Mouse (Mus musculus) hindbrain, embryonic 14.5 days (tissue): ENCODE measurements at regions not wholly inside any gene's neighbourhood (a gene's known extent, or its start where the extent isn't known, plus 50 kb on each side); places are given as distances from the start of the nearest gene placed in this dataset.

Source experiments
- ATAC-seq: fragments of 200-750 bp; cut with Nextera tagmentation; 2 replicates; pipeline ENCODE4 v1.8.0; 2017; ENCODE audit warnings: moderate number of reproducible peaks, mild to moderate bottlenecking, moderate TSS enrichment, moderate library complexity; ENCODE audit not compliant: low FRiP score
- DNase-seq: peaks from one replicate; pipeline ENCODE4 v3.0.0-alpha.2; 2015; ENCODE audit warnings: low spot score
- H3K27ac ChIP-seq: fragments of 300-500 bp; sonication (generic); 2 replicates; pipeline ENCODE4 v1.5.1; 2014; ENCODE audit warnings: mild to moderate bottlenecking, moderate library complexity
- H3K27me3 ChIP-seq: fragments of 300-500 bp; sonication (generic); 2 replicates; pipeline ENCODE4 v1.6.1; 2014; ENCODE audit warnings: mild to moderate bottlenecking, low read length, mixed read lengths; ENCODE audit not compliant: control insufficient read depth, insufficient read depth
- H3K36me3 ChIP-seq: fragments of 300-500 bp; sonication (generic); replicated peaks from 2 replicates; pipeline ENCODE4 v1.6.1; 2014; ENCODE audit not compliant: control insufficient read depth, insufficient read depth
- H3K4me1 ChIP-seq: fragments of 300-500 bp; sonication (generic); replicated peaks from 2 replicates; pipeline ENCODE4 v1.6.1; 2014; ENCODE audit warnings: antibody characterized with exemption, low read length, mixed read lengths; ENCODE audit not compliant: control insufficient read depth, insufficient read depth
- H3K4me2 ChIP-seq: fragments of 300-500 bp; sonication (generic); replicated peaks from 2 replicates; pipeline ENCODE4 v1.6.1; 2014; ENCODE audit warnings: mild to moderate bottlenecking, moderate library complexity
- H3K4me3 ChIP-seq: fragments of 300-500 bp; sonication (generic); replicated peaks from 2 replicates; pipeline ENCODE4 v1.5.1; 2014; ENCODE audit warnings: mild to moderate bottlenecking, low read length
- H3K9ac ChIP-seq: fragments of 300-500 bp; sonication (generic); 2 replicates; pipeline ENCODE4 v1.6.1; 2014
- H3K9me3 ChIP-seq: fragments of 300-500 bp; sonication (generic); 2 replicates; pipeline ENCODE4 v1.6.1; 2016; ENCODE audit warnings: low read length; ENCODE audit not compliant: control insufficient read depth
- WGBS: fragments of 180-500 bp; shearing (Covaris S2); extraction: QIAGEN DNeasy Blood & Tissue Kit; methylation state at CpG from one replicate; pipeline ENCODE4 v1.1.7; 2014; 5-methylcytosine and 5-hydroxymethylcytosine counted together

- Histone ChIP-seq H3K36me3 (no peaks in the 10 kb centered on the region), H3K4me3 (no peak overlapping the region), H3K27me3 (no peaks in the 10 kb centered on the region), H3K27ac (no peak overlapping the region), H3K9me3 (no peaks in the 10 kb centered on the region), H3K4me1 (no peaks in the 10 kb centered on the region), H3K4me2 (no peak overlapping the region), H3K9ac (no peak overlapping the region)
- ATAC-seq, result no peak
- 53% methylated on average over 4 of the region's 4 CpGs for WGBS
- DNase-seq, result no peak
Observed at GRCm38 (mm10) chr1:185779604-185780003, 325.0 kb downstream of the Slc30a10 start.

GRCm38 (mm10) chr1:185802156-185802555 is 315.0 kb downstream of the Lyplal1 start:
- H3K36me3 ChIP-seq, result no peaks in the 10 kb centered on the region
- H3K4me3 ChIP-seq, result no peak overlapping the region
- no peak overlapping the region for H3K4me2 ChIP-seq
- H3K4me1 ChIP-seq, result no peaks in the 10 kb centered on the region
- H3K27me3 ChIP-seq, result no peaks in the 10 kb centered on the region
- H3K27ac ChIP-seq, result no peak overlapping the region
- H3K9ac ChIP-seq, result no peak overlapping the region
- no peaks in the 10 kb centered on the region for H3K9me3 ChIP-seq
- ATAC-seq (no peak), DNase-seq (no peak)
- WGBS, result 95% methylated on average over 3 of the region's 3 CpGs

DNA sequence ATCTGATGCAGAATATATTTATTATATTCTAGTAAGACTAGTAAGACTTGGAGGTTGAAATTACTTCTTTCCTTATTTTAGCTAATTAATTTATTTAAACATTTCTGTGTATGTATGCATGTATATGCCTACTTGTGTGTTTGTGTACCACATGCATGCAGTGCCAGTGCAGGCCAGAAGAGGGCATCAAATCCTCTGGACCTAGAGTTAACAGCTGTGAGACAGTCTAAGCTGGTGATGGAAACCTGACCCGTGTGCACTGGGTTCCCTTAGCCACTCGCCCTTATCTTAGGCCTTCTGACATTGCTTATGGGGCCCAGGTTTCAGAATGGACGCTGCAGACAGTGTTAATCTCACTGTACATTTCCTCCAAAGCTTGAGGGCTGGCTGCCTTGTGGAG is 302.2 kb downstream of the Lyplal1 start:
- no peak overlapping the region for H3K4me2 ChIP-seq
- no peak overlapping the region for H3K9ac ChIP-seq
- no peaks in the 10 kb centered on the region for H3K9me3 ChIP-seq
- H3K27me3 ChIP-seq, result no peaks in the 10 kb centered on the region
- no peak for DNase-seq
- 0 out of 2 replicates have a peak, but pooled peaks cover 6% of the 10 kb centered on the region for H3K4me1 ChIP-seq
- 91% methylated on average over 3 of the region's 3 CpGs for WGBS
- no peaks in the 10 kb centered on the region for H3K36me3 ChIP-seq
- no peak overlapping the region for H3K27ac ChIP-seq
- ATAC-seq, result no peak
- H3K4me3 ChIP-seq, result no peak overlapping the region

DNA sequence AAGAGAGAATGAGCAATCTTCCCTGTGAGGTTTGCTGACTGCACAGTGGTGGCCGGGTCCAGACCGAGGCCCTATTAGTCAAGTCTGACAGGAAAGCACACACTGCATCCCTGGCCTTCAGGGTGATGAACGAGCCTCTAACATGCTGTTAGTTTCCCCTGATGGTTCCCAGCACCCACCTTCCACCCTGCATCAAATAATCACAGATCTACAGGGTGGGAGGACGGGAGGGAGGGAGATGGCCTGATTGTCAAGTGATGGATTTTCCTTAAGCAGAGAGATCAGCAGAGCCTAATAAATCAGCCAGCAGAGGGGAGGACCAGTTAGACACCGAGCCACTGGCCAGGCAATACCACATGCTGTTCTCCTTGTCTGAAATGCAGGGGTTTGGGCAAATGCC is 298.1 kb downstream of the Lyplal1 start:
- 0 out of 2 replicates have a peak, but pooled peaks cover 6% of the 10 kb centered on the region for H3K4me1 ChIP-seq
- H3K4me3 ChIP-seq, result no peak overlapping the region
- ATAC-seq, result no peak
- no peak for DNase-seq
- no peak overlapping the region for H3K4me2 ChIP-seq
- no peak overlapping the region for H3K27ac ChIP-seq
- no peaks in the 10 kb centered on the region for H3K9me3 ChIP-seq
- WGBS, result 24% methylated on average over 5 of the region's 5 CpGs
- H3K27me3 ChIP-seq, result no peaks in the 10 kb centered on the region
- H3K36me3 ChIP-seq, result no peaks in the 10 kb centered on the region
- H3K9ac ChIP-seq, result no peak overlapping the region

DNA sequence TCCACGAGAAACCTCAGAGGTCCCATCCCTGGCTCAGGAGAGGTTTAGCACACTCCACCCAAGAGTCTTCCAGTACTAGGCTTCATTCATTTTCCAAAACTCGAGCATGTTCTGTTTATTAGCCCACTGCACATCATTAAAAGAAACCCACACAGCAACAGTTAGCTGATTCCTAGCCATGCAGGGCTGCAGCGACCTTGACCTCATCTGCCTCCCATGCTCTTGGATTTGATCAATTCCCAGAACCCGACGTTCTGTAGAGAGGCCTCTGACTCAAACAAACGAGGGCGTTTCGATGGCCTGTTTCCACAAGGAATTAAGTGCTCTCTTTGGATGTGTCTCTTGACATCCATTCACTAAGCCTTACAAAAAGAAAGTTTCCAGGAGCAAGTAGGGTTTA is 294.9 kb downstream of the Lyplal1 start:
- no peak overlapping the region for H3K27ac ChIP-seq
- DNase-seq (no peak), ATAC-seq (no peak)
- 72% methylated on average over 8 of the region's 8 CpGs for WGBS
- H3K4me3 ChIP-seq, result no peak overlapping the region
- no peaks in the 10 kb centered on the region for H3K27me3 ChIP-seq
- H3K9ac ChIP-seq, result no peak overlapping the region
- no peaks in the 10 kb centered on the region for H3K9me3 ChIP-seq
- H3K4me1 ChIP-seq, result 0 out of 2 replicates have a peak, but pooled peaks cover 6% of the 10 kb centered on the region
- no peak overlapping the region for H3K4me2 ChIP-seq
- H3K36me3 ChIP-seq, result no peaks in the 10 kb centered on the region

DNA sequence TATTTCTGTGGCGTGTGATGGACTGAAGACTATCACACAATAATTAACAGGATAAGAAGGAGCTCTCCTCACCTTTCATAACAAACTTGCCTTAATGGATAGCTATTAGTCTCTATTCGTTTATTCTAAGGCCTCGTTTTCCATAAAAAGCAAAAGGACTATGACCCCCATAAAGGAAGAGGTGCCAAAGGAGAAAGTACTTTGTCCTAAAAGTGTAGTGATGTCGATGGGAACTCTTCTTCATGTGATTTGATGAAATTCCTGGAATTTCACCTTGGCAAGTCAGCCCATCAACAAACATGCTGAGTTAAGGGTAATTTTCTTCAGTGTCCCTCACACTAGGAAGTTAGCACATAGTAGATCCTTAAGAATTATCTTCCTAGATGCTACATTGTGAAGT is 293.9 kb downstream of the Lyplal1 start:
- DNase-seq (no peak), ATAC-seq (no peak)
- Histone ChIP-seq H3K4me3 (no peak overlapping the region), H3K27me3 (no peaks in the 10 kb centered on the region), H3K4me2 (no peak overlapping the region), H3K36me3 (no peaks in the 10 kb centered on the region), H3K9ac (no peak overlapping the region), H3K27ac (no peak overlapping the region), H3K9me3 (no peaks in the 10 kb centered on the region), H3K4me1 (0 out of 2 replicates have a peak, but pooled peaks cover 6% of the 10 kb centered on the region)
- 89% methylated on average over 4 of the region's 4 CpGs for WGBS

- H3K27ac ChIP-seq, result no peak overlapping the region
- H3K4me3 ChIP-seq, result no peak overlapping the region
- no peak overlapping the region for H3K9ac ChIP-seq
- H3K4me1 ChIP-seq, result 0 out of 2 replicates have a peak, but pooled peaks cover 4% of the 10 kb centered on the region
- no peaks in the 10 kb centered on the region for H3K36me3 ChIP-seq
- no peaks in the 10 kb centered on the region for H3K27me3 ChIP-seq
- no peaks in the 10 kb centered on the region for H3K9me3 ChIP-seq
- ATAC-seq (no peak), DNase-seq (no peak)
- H3K4me2 ChIP-seq, result no peak overlapping the region
- 52% methylated on average over 5 of the region's 5 CpGs for WGBS
Observed at GRCm38 (mm10) chr1:185823956-185824355, 293.2 kb downstream of the Lyplal1 start.

DNA sequence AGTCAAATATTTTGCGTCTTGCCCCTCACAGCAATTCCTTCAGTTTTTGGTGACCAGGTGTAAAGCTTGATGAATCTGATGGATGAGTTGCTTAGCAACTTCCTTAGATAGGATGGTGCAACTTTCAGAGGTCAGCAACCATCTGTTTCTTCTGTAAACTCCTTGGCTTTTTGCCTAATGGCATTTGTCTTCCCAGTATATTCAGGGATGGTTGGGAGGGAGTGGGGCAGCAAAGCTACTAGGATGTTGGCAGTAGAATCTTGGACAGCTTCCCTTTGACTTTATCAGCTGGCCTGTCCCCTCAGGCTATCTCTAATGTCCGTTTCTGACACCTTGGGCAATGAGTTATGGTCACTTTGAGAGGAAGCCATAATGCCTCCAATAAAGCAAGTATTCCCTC is 289.1 kb downstream of the Lyplal1 start:
- H3K9me3 ChIP-seq, result no peaks in the 10 kb centered on the region
- no peak overlapping the region for H3K9ac ChIP-seq
- no peak for ATAC-seq
- no peak for DNase-seq
- H3K27me3 ChIP-seq, result no peaks in the 10 kb centered on the region
- WGBS, result 79% methylated on average over 2 of the region's 2 CpGs
- no peak overlapping the region for H3K4me2 ChIP-seq
- no peaks in the 10 kb centered on the region for H3K4me1 ChIP-seq
- no peaks in the 10 kb centered on the region for H3K36me3 ChIP-seq
- no peak overlapping the region for H3K4me3 ChIP-seq
- no peak overlapping the region for H3K27ac ChIP-seq

- H3K4me1 ChIP-seq, result no peaks in the 10 kb centered on the region
- H3K9me3 ChIP-seq, result no peaks in the 10 kb centered on the region
- 91% methylated on average over 6 of the region's 6 CpGs for WGBS
- no peak overlapping the region for H3K9ac ChIP-seq
- ATAC-seq (no peak), DNase-seq (no peak)
- no peak overlapping the region for H3K27ac ChIP-seq
- no peak overlapping the region for H3K4me3 ChIP-seq
- no peaks in the 10 kb centered on the region for H3K27me3 ChIP-seq
- H3K4me2 ChIP-seq, result no peak overlapping the region
- H3K36me3 ChIP-seq, result no peaks in the 10 kb centered on the region
Observed at GRCm38 (mm10) chr1:185828486-185828885, 288.6 kb downstream of the Lyplal1 start.

- no peak overlapping the region for H3K9ac ChIP-seq
- H3K9me3 ChIP-seq, result no peaks in the 10 kb centered on the region
- no peak overlapping the region for H3K4me2 ChIP-seq
- H3K27me3 ChIP-seq, result no peaks in the 10 kb centered on the region
- no peak for DNase-seq
- peaks cover 6% of the 10 kb centered on the region; the same call in 1 of the 2 replicates for H3K4me1 ChIP-seq
- ATAC-seq, result no peak
- H3K36me3 ChIP-seq, result no peaks in the 10 kb centered on the region
- H3K27ac ChIP-seq, result no peak overlapping the region
- WGBS, result 80% methylated on average over 4 of the region's 4 CpGs
- H3K4me3 ChIP-seq, result no peak overlapping the region
Observed at GRCm38 (mm10) chr1:185832059-185832458, 285.1 kb downstream of the Lyplal1 start.
